Comparison of ENCODE assay signal across 9 mouse cellular contexts in the genomic region with DNA sequence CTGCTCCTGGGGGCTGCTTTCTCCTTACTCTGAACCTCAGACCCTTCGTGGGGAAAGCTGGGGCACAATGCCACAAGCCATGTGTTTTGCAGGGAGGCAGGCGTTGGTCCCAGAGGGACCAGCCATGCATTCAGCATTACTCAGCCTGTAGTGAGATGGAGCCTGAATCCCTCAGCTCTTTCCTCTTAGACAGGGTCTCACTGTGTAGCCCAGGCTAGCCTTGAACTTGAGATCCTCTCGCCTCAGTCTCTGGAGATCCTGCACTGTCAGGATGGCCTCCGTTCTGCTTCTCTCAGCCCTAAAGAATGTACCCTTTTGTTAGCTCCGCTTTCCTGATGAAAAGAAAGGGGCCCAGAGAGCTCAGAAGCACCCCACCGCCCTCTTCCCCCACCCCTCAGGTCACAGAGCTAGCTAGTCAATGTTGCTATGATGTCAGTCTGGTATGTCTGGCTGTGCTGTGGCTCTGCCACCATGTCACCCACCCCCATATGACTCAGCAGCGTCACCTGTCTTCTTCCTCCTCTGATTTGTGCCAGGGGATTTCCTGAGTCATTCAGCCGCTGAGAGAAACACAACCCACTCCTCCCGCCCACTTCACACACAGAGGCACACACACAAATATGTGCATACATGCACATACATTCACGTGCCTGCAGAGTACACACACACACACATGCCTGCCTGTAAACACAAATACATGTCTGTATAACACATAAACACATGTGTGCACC. TPM values are rescaled to one million over a fixed set of nuclear protein-coding genes. Genes with fewer than 3 reads are reported as not detected.
DNase-seq lines count a peak whose midpoint lies in the region; ATAC-seq and TF ChIP-seq lines count a peak whose summit lies in the region.
"Had no signal": no experiment of that assay in that cellular context is flagged by ENCODE, and none has a peak within 500 bp of the region (broad histone marks: within the 10 kb centered on the region; RNA-seq: fewer than 3 reads in every experiment).

No protein-coding gene starts in this region.

- 43% methylated on average over 10 of the region's 10 CpGs for WGBS in limb, embryonic 15.5 days

- H3K4me3 ChIP-seq in C2C12 (ENCODE audit: insufficient read depth, poor library complexity, severe bottlenecking) = no peak overlapping the region
- H3K4me3 ChIP-seq in embryonic fibroblast, embryonic 13.5 days (ENCODE audit: insufficient read depth, low read length) = no peak overlapping the region
- H3K4me3 ChIP-seq in limb, embryonic 15.5 days = no peak overlapping the region

- no peak overlapping the region for H3ac ChIP-seq in C2C12 (ENCODE audit: control insufficient read depth, insufficient read length, low read depth)

- peaks cover 27% of the 10 kb centered on the region for H3K4me1 ChIP-seq in embryonic fibroblast, embryonic 13.5 days (ENCODE audit: control insufficient read depth, insufficient read depth, low read length)
- H3K4me1 ChIP-seq in limb, embryonic 15.5 days = peaks cover 52% of the 10 kb centered on the region

- no peaks in the 10 kb centered on the region for H3K27me3 ChIP-seq in C2C12 (ENCODE audit: control insufficient read depth, insufficient read depth, insufficient read length)
- H3K27me3 ChIP-seq in limb, embryonic 15.5 days = peaks cover 8% of the 10 kb centered on the region; the same call in 1 of the 2 replicates

- peak; percentile 95 for DNase-seq in heart, adult 11 months
- no peak for DNase-seq in heart, postnatal 36 days
- DNase-seq in ovary, postnatal 14 days (ENCODE audit: low spot score) = no peak
- DNase-seq in kidney, adult 11 months = no peak
- DNase-seq in lung, postnatal 36 days = no peak

- peaks cover 8% of the 10 kb centered on the region for H3K79me3 ChIP-seq in C2C12 (ENCODE audit: low read depth)

- ATAC-seq in limb, embryonic 15.5 days (ENCODE audit: insufficient number of reproducible peaks, low FRiP score, low TSS enrichment, low read depth) = no peak

- TF ChIP-seq POLR2A in embryonic fibroblast, embryonic 13.5 days (IDR thresholded peaks at IDR 0.05; ENCODE audit: low read depth, low read length) = no peak

- no peak for TF ChIP-seq CTCF in C2C12 (IDR thresholded peaks at IDR 0.05; ENCODE audit: control insufficient read depth, insufficient read depth, insufficient read length)
- no peak for TF ChIP-seq CTCF in embryonic fibroblast, embryonic 13.5 days (IDR thresholded peaks at IDR 0.05; ENCODE audit: borderline replicate concordance, insufficient read depth, low read length)

- H3K4me2 ChIP-seq in limb, embryonic 15.5 days = no peak overlapping the region

- H3K9ac ChIP-seq in limb, embryonic 15.5 days = no peak overlapping the region

- no peaks in the 10 kb centered on the region for H3K9me3 ChIP-seq in limb, embryonic 15.5 days

- H3K36me3 ChIP-seq in C2C12 (ENCODE audit: control insufficient read depth, insufficient read depth) = no peaks in the 10 kb centered on the region
- H3K36me3 ChIP-seq in limb, embryonic 15.5 days = no peaks in the 10 kb centered on the region

- H3K79me2 ChIP-seq in C2C12 (ENCODE audit: control insufficient read depth, insufficient read depth) = peaks cover 16% of the 10 kb centered on the region

- H3K27ac ChIP-seq in embryonic fibroblast, embryonic 13.5 days (ENCODE audit: insufficient read depth, low read length) = peak overlapping the region; percentile 51
- peak overlapping the region; percentile 28; the same call in 1 of the 2 replicates for H3K27ac ChIP-seq in limb, embryonic 15.5 days

- intact Hi-C loops in heart, postnatal 36 days (cut with DNase I) = no loop called here

TF ChIP-seq in C2C12, 6 proteins besides CTCF, POLR2A, EP300 and RAD21:
- TF ChIP-seq MYOD1 (IDR thresholded peaks at IDR 0.05; ENCODE audit: control insufficient read depth, insufficient read length, low read depth) (peak; percentile 95), MYOG (IDR thresholded peaks at IDR 0.05; ENCODE audit: control insufficient read depth, extremely low read depth, insufficient read length) (no peak), USF1 (IDR thresholded peaks at IDR 0.05; ENCODE audit: low read depth) (peak; percentile 11), FOSL1 (IDR thresholded peaks at IDR 0.05; ENCODE audit: insufficient read depth, low read length, poor library complexity, severe bottlenecking) (peak; percentile 80), CEBPB (IDR thresholded peaks at IDR 0.05; ENCODE audit: low read depth) (no peak), MAX (IDR thresholded peaks at IDR 0.05) (peak; percentile 46)

RNA-seq across cellular contexts. Expression of a gene that starts 2.7 kb away (rescaled TPM):
- 10 to 100 TPM; 21.2 to 26.6 TPM for total RNA-seq in heart, postnatal 36 days (2021)
- polyA plus RNA-seq in C2C12 (2012; fragmentation: generic; extraction: Trizol) = 15.6 TPM
- polyA plus RNA-seq in embryonic fibroblast, embryonic 13.5 days (2011; ENCODE audit: insufficient read length, low read depth, missing spikeins) = 13.4 and 15.8 TPM in 2 replicates
- 6.8 and 7.3 TPM in 2 replicates for polyA plus RNA-seq in limb, embryonic 15.5 days (2015; fragmentation: Nextera tagmentation; extraction: Ambion mirVana)

RNA-seq across cellular contexts. Expression of a gene that starts 48.3 kb away (rescaled TPM):
- total RNA-seq in heart, postnatal 36 days (2021) = not detected
- polyA plus RNA-seq in C2C12 (2012; fragmentation: generic; extraction: Trizol) = not detected
- polyA plus RNA-seq in embryonic fibroblast, embryonic 13.5 days (2011; ENCODE audit: insufficient read length, low read depth, missing spikeins) = not detected in 2 replicates
- not detected in 2 replicates for polyA plus RNA-seq in limb, embryonic 15.5 days (2015; fragmentation: Nextera tagmentation; extraction: Ambion mirVana)
- polyA plus RNA-seq: spleen, adult 2 months had no signal
